Mouse (Mus musculus) G1E-ER4 (cell line): ENCODE data around the gene Tfpi. TPM values are rescaled to one million over a fixed set of nuclear protein-coding genes. Genes with fewer than 3 reads are reported as not detected.

Experiments used
- GATA1 ChIP-seq: IDR thresholded peaks from one replicate; pipeline ENCODE4 v1.8.0; 2012; ENCODE audit warnings: low read length, inconsistent platforms
- polyA plus RNA-seq: library from polyadenylated mRNA; stranded (reverse); fragments of >175 nt; gene quantifications from 2 replicates; pipeline ENCODE4 v1.2.3, GENCODE M21; 2012

The Tfpi gene
- polyA plus RNA-seq, 1 experiment = 1.4 TPM

- no peak for TF ChIP-seq GATA1
Measured at GRCm38 (mm10) chr2:84429724-84430123, 46.9 kb downstream of the Tfpi start.

GRCm38 (mm10) chr2:84428836-84429235 lies 47.7 kb downstream of the Tfpi start:
- TF ChIP-seq GATA1 = no peak

- no peak for TF ChIP-seq GATA1
Measured at GRCm38 (mm10) chr2:84426531-84426930, 50.0 kb downstream of the Tfpi start.

GRCm38 (mm10) chr2:84425138-84425537 lies 51.4 kb downstream of the Tfpi start, which contains the start of gene Calcrl:
TSS of gene Calcrl (minus strand) at chr2:84425411.
- no peak for TF ChIP-seq GATA1

- no peak for TF ChIP-seq GATA1
Measured at GRCm38 (mm10) chr2:84416501-84416900, 60.1 kb downstream of the Tfpi start.

GRCm38 (mm10) chr2:84409796-84410592 lies 66.6 kb downstream of the Tfpi start:
- no peak for TF ChIP-seq GATA1

- TF ChIP-seq GATA1 = no peak
Measured at GRCm38 (mm10) chr2:84404834-84405233, 71.7 kb downstream of the Tfpi start.

GRCm38 (mm10) chr2:84402713-84403112 lies 73.9 kb downstream of the Tfpi start:
- no peak for TF ChIP-seq GATA1

- no peak for TF ChIP-seq GATA1
Measured at GRCm38 (mm10) chr2:84396557-84396956, 80.0 kb downstream of the Tfpi start.

- peak; percentile 67 for TF ChIP-seq GATA1
Measured at GRCm38 (mm10) chr2:84393236-84393635, 83.3 kb downstream of the Tfpi start.

GRCm38 (mm10) chr2:84389075-84389474 lies 87.5 kb downstream of the Tfpi start:
- no peak for TF ChIP-seq GATA1

- TF ChIP-seq GATA1 = no peak
Measured at GRCm38 (mm10) chr2:84388023-84388416, 88.6 kb downstream of the Tfpi start.

- no peak for TF ChIP-seq GATA1
Measured at GRCm38 (mm10) chr2:84387394-84388022, 89.1 kb downstream of the Tfpi start.

GRCm38 (mm10) chr2:84386563-84387393 lies 89.8 kb downstream of the Tfpi start:
- no peak for TF ChIP-seq GATA1

- peak; percentile 45 for TF ChIP-seq GATA1
Measured at GRCm38 (mm10) chr2:84384911-84385693, 91.5 kb downstream of the Tfpi start.
